24 mouse cellular contexts compared by ENCODE assay signal in genomic region chr1:168760239-168760638, GRCm38 (mm10).
DNase-seq lines count a peak whose midpoint lies in the region; ATAC-seq lines count a peak whose summit lies in the region.
"Had no signal": no experiment of that assay in that cellular context is flagged by ENCODE, and none has a peak within 500 bp of the region (broad histone marks: within the 10 kb centered on the region; RNA-seq: fewer than 3 reads in every experiment).

No protein-coding gene starts in this region.

- no peaks in the 10 kb centered on the region for H3K4me1 ChIP-seq in midbrain, embryonic 11.5 days (ENCODE audit: control insufficient read depth, insufficient read depth, low read length)
- H3K4me1 ChIP-seq in midbrain, embryonic 15.5 days, result peaks cover 4% of the 10 kb centered on the region; the same call in 1 of the 2 replicates
- H3K4me1 ChIP-seq in forebrain, embryonic 14.5 days (ENCODE audit: control insufficient read depth, insufficient read depth, low read length), result peaks cover 2% of the 10 kb centered on the region; the same call in 1 of the 2 replicates
- no peaks in the 10 kb centered on the region for H3K4me1 ChIP-seq in neural tube, embryonic 14.5 days (ENCODE audit: control insufficient read depth, insufficient read depth, low read length)

- H3K4me2 ChIP-seq in midbrain, embryonic 11.5 days, result no peak overlapping the region
- no peak overlapping the region for H3K4me2 ChIP-seq in midbrain, embryonic 15.5 days
- no peak overlapping the region for H3K4me2 ChIP-seq in forebrain, embryonic 14.5 days (ENCODE audit: low read length)
- no peak overlapping the region for H3K4me2 ChIP-seq in neural tube, embryonic 14.5 days (ENCODE audit: low read depth, low read length)

- no peaks in the 10 kb centered on the region for H3K36me3 ChIP-seq in midbrain, embryonic 11.5 days (ENCODE audit: control insufficient read depth, insufficient read depth, low read length)
- no peaks in the 10 kb centered on the region for H3K36me3 ChIP-seq in midbrain, embryonic 15.5 days (replicated peaks)
- no peaks in the 10 kb centered on the region for H3K36me3 ChIP-seq in forebrain, embryonic 14.5 days (ENCODE audit: control insufficient read depth, insufficient read depth, low read length)
- H3K36me3 ChIP-seq in neural tube, embryonic 14.5 days (ENCODE audit: control insufficient read depth, insufficient read depth, low read length), result no peaks in the 10 kb centered on the region
- H3K36me3 ChIP-seq: embryonic facial prominence, embryonic 10.5 days had no signal

- ATAC-seq in midbrain, embryonic 11.5 days (ENCODE audit: low FRiP score), result 0 out of 2 replicates have a peak, but pooled peaks have one; percentile 48
- ATAC-seq in midbrain, embryonic 15.5 days (replicated peaks), result no peak
- peak; percentile 80 for ATAC-seq in forebrain, embryonic 14.5 days
- peak; percentile 65; the same call in 1 of the 2 replicates for ATAC-seq in neural tube, embryonic 14.5 days (ENCODE audit: low read depth)
- ATAC-seq: CD4-positive, CD25-positive, alpha-beta regulatory T cell, adult 4 months; Patski had no signal

- no peaks in the 10 kb centered on the region for H3K9me3 ChIP-seq in midbrain, embryonic 11.5 days (ENCODE audit: control insufficient read depth, low read length)
- H3K9me3 ChIP-seq in midbrain, embryonic 15.5 days, result no peaks in the 10 kb centered on the region
- no peaks in the 10 kb centered on the region for H3K9me3 ChIP-seq in forebrain, embryonic 14.5 days (replicated peaks; ENCODE audit: control insufficient read depth, low read length)
- H3K9me3 ChIP-seq in neural tube, embryonic 14.5 days (ENCODE audit: control insufficient read depth, low read length), result no peaks in the 10 kb centered on the region
- H3K9me3 ChIP-seq: embryonic facial prominence, embryonic 10.5 days had no signal

- WGBS in midbrain, embryonic 11.5 days, result 67% methylated on average over 1 of the region's 1 CpGs
- 19% methylated on average over 1 of the region's 1 CpGs for WGBS in midbrain, embryonic 15.5 days
- WGBS in forebrain, embryonic 14.5 days, result 3% methylated on average over 1 of the region's 1 CpGs
- WGBS in neural tube, embryonic 14.5 days, result 24% methylated on average over 1 of the region's 1 CpGs

- peak; percentile 5 to 10 for DNase-seq in cerebellum, postnatal 14 days
- DNase-seq in cerebellum, adult 9-10 months, result no peak
- no peak for DNase-seq in midbrain, embryonic 11.5 days (ENCODE audit: low spot score, missing footprints)
- peak; percentile 80 for DNase-seq in forebrain, embryonic 14.5 days (ENCODE audit: low spot score)
- DNase-seq in ovary, adult 18-20 months (ENCODE audit: low spot score), result no peak
- no peak for DNase-seq in frontal cortex, adult 2 months (ENCODE audit: extremely low spot score in 1 of 2, low spot score in 1 of 2)
- DNase-seq: adrenal gland, postnatal 14 days; cerebellum, adult 11-12 months; gastrocnemius, postnatal 14 days; heart, adult 2 months; heart, postnatal 36 days; kidney, adult 8-10 months; kidney, postnatal 14 days; layer of hippocampus, postnatal 36 days; lung, adult 18-20 months; lung, postnatal 14 days; thymus, postnatal 36 days had no signal

- H3K9ac ChIP-seq in midbrain, embryonic 11.5 days (ENCODE audit: low read length), result no peak overlapping the region
- H3K9ac ChIP-seq in midbrain, embryonic 15.5 days, result no peak overlapping the region
- H3K9ac ChIP-seq in forebrain, embryonic 14.5 days (ENCODE audit: low read length), result no peak overlapping the region
- H3K9ac ChIP-seq in neural tube, embryonic 14.5 days (replicated peaks; ENCODE audit: low read depth, low read length), result no peak overlapping the region

- H3K27me3 ChIP-seq in midbrain, embryonic 11.5 days (ENCODE audit: control insufficient read depth, insufficient read depth, low read length), result no peaks in the 10 kb centered on the region
- no peaks in the 10 kb centered on the region for H3K27me3 ChIP-seq in midbrain, embryonic 15.5 days (replicated peaks)
- H3K27me3 ChIP-seq in forebrain, embryonic 14.5 days (replicated peaks; ENCODE audit: control insufficient read depth, insufficient read depth, low read length), result no peaks in the 10 kb centered on the region
- no peaks in the 10 kb centered on the region; the same call in 1 of the 2 replicates for H3K27me3 ChIP-seq in neural tube, embryonic 14.5 days (ENCODE audit: control insufficient read depth, insufficient read depth, low read length)
- H3K27me3 ChIP-seq: Patski had no signal

- no peak overlapping the region for H3K4me3 ChIP-seq in midbrain, embryonic 11.5 days (ENCODE audit: low read depth, low read length)
- H3K4me3 ChIP-seq in midbrain, embryonic 15.5 days, result no peak overlapping the region
- no peak overlapping the region for H3K4me3 ChIP-seq in forebrain, embryonic 14.5 days (ENCODE audit: low read depth, low read length)
- H3K4me3 ChIP-seq in neural tube, embryonic 14.5 days (ENCODE audit: low read depth, low read length), result no peak overlapping the region
- H3K4me3 ChIP-seq: embryonic facial prominence, embryonic 10.5 days; heart, adult 2 months; layer of hippocampus, adult 2 months; myocyte had no signal

- no peak overlapping the region for H3K27ac ChIP-seq in midbrain, embryonic 11.5 days (ENCODE audit: low read depth, low read length)
- no peak overlapping the region for H3K27ac ChIP-seq in midbrain, embryonic 15.5 days
- H3K27ac ChIP-seq in forebrain, embryonic 14.5 days (ENCODE audit: low read depth, low read length), result no peak overlapping the region
- H3K27ac ChIP-seq in neural tube, embryonic 14.5 days (ENCODE audit: low read depth, low read length), result no peak overlapping the region
- H3K27ac ChIP-seq: embryonic facial prominence, embryonic 10.5 days; heart, adult 2 months; layer of hippocampus, adult 2 months had no signal

Comparison
In these comparisons a context has a peak if more than half of its experiments do, and no peak if none do; other contexts are left out.
1. DNase-seq: peak in cerebellum, postnatal 14 days (2 of 2) and forebrain, embryonic 14.5 days (single experiment); none in cerebellum, adult 9-10 months (single experiment), midbrain, embryonic 11.5 days (single experiment), ovary, adult 18-20 months (single experiment) and frontal cortex, adult 2 months (0 of 2).